Mouse (Mus musculus): ENCODE measurements at regions not wholly inside any gene's neighbourhood (a gene's known extent, or its start where the extent isn't known, plus 50 kb on each side); places are given as distances from the start of the nearest gene placed in this dataset.
A peak's percentile ranks its signal among the peaks of the same experiment; 100 is the strongest.

GRCm38 (mm10) chr16:42808864-42809263, 66.8 kb upstream of the Zbtb20 start:
- DNase-seq: no peak

- DNase-seq: no peak
Observed at GRCm38 (mm10) chr16:42807536-42807935, 68.1 kb upstream of the Zbtb20 start.

- no peak for DNase-seq
Observed at GRCm38 (mm10) chr16:42803609-42804008, 72.1 kb upstream of the Zbtb20 start.

- DNase-seq: no peak
Observed at GRCm38 (mm10) chr16:42792571-42792970, 83.1 kb upstream of the Zbtb20 start.

GRCm38 (mm10) chr16:42784712-42785111, 91.0 kb upstream of the Zbtb20 start:
- DNase-seq: no peak

- DNase-seq: no peak
Observed at GRCm38 (mm10) chr16:42784031-42784430, 91.7 kb upstream of the Zbtb20 start.

GRCm38 (mm10) chr16:42782091-42782679, 93.5 kb upstream of the Zbtb20 start:
- no peak for DNase-seq

- DNase-seq: no peak
Observed at GRCm38 (mm10) chr16:42781096-42782071, 94.3 kb upstream of the Zbtb20 start.

GRCm38 (mm10) chr16:42779957-42780356, 95.7 kb upstream of the Zbtb20 start:
- no peak for DNase-seq

GRCm38 (mm10) chr16:42772640-42773039, 103.0 kb upstream of the Zbtb20 start:
- no peak for DNase-seq

- DNase-seq: no peak
Observed at GRCm38 (mm10) chr16:42770199-42770598, 105.5 kb upstream of the Zbtb20 start.

GRCm38 (mm10) chr16:42748681-42749080, 127.0 kb upstream of the Zbtb20 start:
- DNase-seq: no peak

- peak; percentile 8 for DNase-seq
Observed at GRCm38 (mm10) chr16:42745943-42746675, 129.6 kb upstream of the Zbtb20 start.

- no peak for DNase-seq
Observed at GRCm38 (mm10) chr16:42743538-42743937, 132.1 kb upstream of the Zbtb20 start.

- no peak for DNase-seq
Observed at GRCm38 (mm10) chr16:42743120-42743519, 132.6 kb upstream of the Zbtb20 start.

- no peak for DNase-seq
Observed at GRCm38 (mm10) chr16:42727826-42728225, 147.9 kb upstream of the Zbtb20 start.

- DNase-seq: no peak
Observed at GRCm38 (mm10) chr16:42719915-42720314, 155.8 kb upstream of the Zbtb20 start.

GRCm38 (mm10) chr16:42718452-42718851, 157.2 kb upstream of the Zbtb20 start:
- DNase-seq: no peak

GRCm38 (mm10) chr16:42717828-42718412, 157.8 kb upstream of the Zbtb20 start:
- DNase-seq: no peak

- DNase-seq: no peak
Observed at GRCm38 (mm10) chr16:42717075-42717827, 158.4 kb upstream of the Zbtb20 start.

GRCm38 (mm10) chr16:42702676-42703075, 173.0 kb upstream of the Zbtb20 start:
- no peak for DNase-seq

- no peak for DNase-seq
Observed at GRCm38 (mm10) chr16:42681196-42681595, 194.5 kb upstream of the Zbtb20 start.

Data from adrenal gland, adult 8-10 months (tissue).